Mouse (Mus musculus) embryonic facial prominence, embryonic 10.5 days (tissue): ENCODE measurements around the gene Gm45716. TPM values are rescaled to one million over a fixed set of nuclear protein-coding genes. Genes with fewer than 3 reads are reported as not detected.

ENCODE experiments used
- DNase-seq: peaks from one replicate; pipeline ENCODE4 v3.0.0-alpha.2; 2017; ENCODE audit warnings: low spot score
- H3K27ac ChIP-seq: fragments of 300-500 bp; sonication (generic); replicated peaks from 2 replicates; pipeline ENCODE4 v1.5.1; 2016; ENCODE audit warnings: mild to moderate bottlenecking
- H3K27me3 ChIP-seq: fragments of 300-500 bp; sonication (generic); replicated peaks from 2 replicates; pipeline ENCODE4 v1.6.1; 2016; ENCODE audit warnings: low read depth, mild to moderate bottlenecking; ENCODE audit not compliant: poor library complexity, severe bottlenecking
- H3K36me3 ChIP-seq: fragments of 300-500 bp; sonication (generic); replicated peaks from 2 replicates; pipeline ENCODE4 v1.6.1; 2016; ENCODE audit warnings: mild to moderate bottlenecking, moderate library complexity
- H3K4me1 ChIP-seq: fragments of 300-500 bp; sonication (generic); 2 replicates; pipeline ENCODE4 v1.6.1; 2016
- H3K4me3 ChIP-seq: fragments of 300-500 bp; sonication (generic); 2 replicates; pipeline ENCODE4 v1.5.1; 2016; ENCODE audit warnings: mild to moderate bottlenecking, moderate library complexity
- H3K9me3 ChIP-seq: fragments of 300-500 bp; sonication (generic); 2 replicates; pipeline ENCODE4 v1.6.1; 2016; ENCODE audit warnings: mild to moderate bottlenecking
- WGBS: fragments of 180-500 bp; shearing (Covaris S2); methylation state at CpG from one replicate; pipeline ENCODE4 v1.1.7; 2016; 5-methylcytosine and 5-hydroxymethylcytosine counted together
- polyA plus RNA-seq: library from polyadenylated mRNA; unstranded; fragments of >200 nt; fragmentation: Nextera tagmentation; extraction: Ambion mirVana; gene quantifications from 2 replicates; pipeline ENCODE4 v1.2.1, GENCODE M21; 2016

The Gm45716 gene
- polyA plus RNA-seq, 1 experiment from 2014 or later: 14.6 TPM

- Histone ChIP-seq H3K9me3 (no peaks in the 10 kb centered on the region), H3K4me3 (no peak overlapping the region), H3K27ac (no peak overlapping the region), H3K27me3 (no peaks in the 10 kb centered on the region), H3K4me1 (peaks cover 27% of the 10 kb centered on the region), H3K36me3 (peaks cover 66% of the 10 kb centered on the region)
- no peak for DNase-seq
- 75% methylated on average over 10 of the region's 10 CpGs for WGBS
Observed at GRCm38 (mm10) chr11:90258321-90258927, 70.9 kb downstream of the Gm45716 start.

DNA sequence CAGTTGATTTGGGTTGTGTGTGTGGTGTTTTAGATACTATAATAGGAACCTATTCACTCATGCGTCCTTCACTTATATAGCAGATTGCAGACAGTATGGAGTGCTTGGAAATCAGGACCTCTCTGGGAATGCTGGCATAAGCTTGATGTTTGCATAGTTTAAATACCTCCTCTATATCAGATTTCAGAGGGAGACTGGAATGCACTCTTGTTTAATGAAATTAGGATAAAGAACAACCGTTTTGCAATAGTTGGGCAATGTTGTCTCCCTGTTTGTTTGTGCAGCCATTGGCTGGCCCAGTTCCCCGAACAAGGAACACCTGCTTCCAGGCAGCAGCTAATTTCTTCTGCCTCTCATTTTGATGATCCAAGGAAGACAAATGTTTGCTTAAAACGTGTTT, 71.6 kb downstream of the Gm45716 start:
- Histone ChIP-seq H3K4me3 (no peak overlapping the region), H3K36me3 (peaks cover 67% of the 10 kb centered on the region)
- WGBS: 42% methylated on average over 4 of the region's 4 CpGs

GRCm38 (mm10) chr11:90259826-90260225, 72.3 kb downstream of the Gm45716 start:
- Histone ChIP-seq H3K9me3 (no peaks in the 10 kb centered on the region), H3K27me3 (no peaks in the 10 kb centered on the region), H3K36me3 (peaks cover 74% of the 10 kb centered on the region), H3K4me1 (peaks cover 38% of the 10 kb centered on the region), H3K27ac (no peak overlapping the region), H3K4me3 (no peak overlapping the region)
- 88% methylated on average over 9 of the region's 9 CpGs for WGBS
- no peak for DNase-seq

More for the DNA sequence above, 71.6 kb downstream of the Gm45716 start:
- H3K27ac ChIP-seq: no peak overlapping the region
- H3K4me1 ChIP-seq: peaks cover 30% of the 10 kb centered on the region
- no peaks in the 10 kb centered on the region for H3K9me3 ChIP-seq
- H3K27me3 ChIP-seq: no peaks in the 10 kb centered on the region
- no peak for DNase-seq

DNA sequence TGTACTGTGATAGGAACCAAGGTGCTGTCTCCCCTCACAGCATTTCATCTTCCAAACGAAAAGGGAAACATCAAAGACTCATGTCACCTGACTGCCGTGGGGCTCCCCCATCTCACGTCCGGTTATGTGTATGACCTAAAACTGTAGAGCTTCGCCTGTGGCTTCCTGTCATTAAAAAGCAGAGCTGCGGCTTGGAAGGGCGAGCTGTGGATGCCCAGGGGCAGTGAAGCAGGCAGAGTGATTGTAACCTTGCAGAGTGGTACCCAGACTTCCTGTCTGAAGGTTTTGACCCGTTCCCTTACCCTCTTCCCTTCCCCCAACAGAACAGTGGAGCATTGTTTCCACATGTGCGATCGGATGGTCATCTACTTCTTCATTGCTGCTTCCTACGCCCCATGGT, 76.7 kb downstream of the Gm45716 start:
- Histone ChIP-seq H3K9me3 (no peaks in the 10 kb centered on the region), H3K4me3 (no peak overlapping the region), H3K4me1 (peaks cover 27% of the 10 kb centered on the region), H3K36me3 (peaks cover 91% of the 10 kb centered on the region), H3K27me3 (no peaks in the 10 kb centered on the region), H3K27ac (no peak overlapping the region; the same call in 1 of the 2 replicates)
- DNase-seq: peak; percentile 19
- 39% methylated on average over 11 of the region's 11 CpGs for WGBS

- no peaks in the 10 kb centered on the region for H3K9me3 ChIP-seq
- H3K36me3 ChIP-seq: peaks cover 89% of the 10 kb centered on the region
- H3K4me3 ChIP-seq: no peak overlapping the region
- H3K27ac ChIP-seq: no peak overlapping the region
- H3K4me1 ChIP-seq: peaks cover 28% of the 10 kb centered on the region
- H3K27me3 ChIP-seq: no peaks in the 10 kb centered on the region
- WGBS: 94% methylated on average over 7 of the region's 7 CpGs
- no peak for DNase-seq
Observed at GRCm38 (mm10) chr11:90265581-90265980, 78.1 kb downstream of the Gm45716 start.

DNA sequence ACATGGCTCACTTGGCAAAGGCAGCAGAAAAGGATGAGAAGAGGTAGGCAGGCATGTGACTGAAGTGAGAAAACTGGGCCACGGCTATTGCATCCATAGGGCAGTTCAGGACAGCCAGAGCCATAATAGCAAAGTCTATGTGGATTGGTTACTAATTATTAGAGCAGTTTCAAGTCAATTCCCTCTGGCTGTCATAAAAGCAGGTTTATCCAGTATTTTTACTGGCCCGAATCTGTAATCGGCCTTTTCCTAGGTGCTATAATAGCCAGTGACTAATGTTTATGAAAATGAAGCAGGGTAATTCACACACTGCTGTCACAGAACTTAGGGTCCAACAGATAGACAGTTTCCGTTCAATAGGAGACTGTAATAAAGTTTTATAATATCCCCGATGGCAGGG, 81.5 kb downstream of the Gm45716 start:
- Histone ChIP-seq H3K27me3 (no peaks in the 10 kb centered on the region), H3K4me1 (peaks cover 26% of the 10 kb centered on the region), H3K27ac (no peak overlapping the region), H3K36me3 (peaks cover 88% of the 10 kb centered on the region), H3K4me3 (no peak overlapping the region), H3K9me3 (no peaks in the 10 kb centered on the region)
- DNase-seq: no peak
- 83% methylated on average over 5 of the region's 5 CpGs for WGBS

GRCm38 (mm10) chr11:90269398-90270123, 82.1 kb downstream of the Gm45716 start:
- H3K27me3 ChIP-seq: no peaks in the 10 kb centered on the region
- WGBS: 44% methylated on average over 18 of the region's 18 CpGs
- no peak overlapping the region for H3K4me3 ChIP-seq
- peaks cover 20% of the 10 kb centered on the region for H3K4me1 ChIP-seq
- no peak for DNase-seq
- no peak overlapping the region for H3K27ac ChIP-seq
- H3K36me3 ChIP-seq: peaks cover 87% of the 10 kb centered on the region
- no peaks in the 10 kb centered on the region for H3K9me3 ChIP-seq

DNA sequence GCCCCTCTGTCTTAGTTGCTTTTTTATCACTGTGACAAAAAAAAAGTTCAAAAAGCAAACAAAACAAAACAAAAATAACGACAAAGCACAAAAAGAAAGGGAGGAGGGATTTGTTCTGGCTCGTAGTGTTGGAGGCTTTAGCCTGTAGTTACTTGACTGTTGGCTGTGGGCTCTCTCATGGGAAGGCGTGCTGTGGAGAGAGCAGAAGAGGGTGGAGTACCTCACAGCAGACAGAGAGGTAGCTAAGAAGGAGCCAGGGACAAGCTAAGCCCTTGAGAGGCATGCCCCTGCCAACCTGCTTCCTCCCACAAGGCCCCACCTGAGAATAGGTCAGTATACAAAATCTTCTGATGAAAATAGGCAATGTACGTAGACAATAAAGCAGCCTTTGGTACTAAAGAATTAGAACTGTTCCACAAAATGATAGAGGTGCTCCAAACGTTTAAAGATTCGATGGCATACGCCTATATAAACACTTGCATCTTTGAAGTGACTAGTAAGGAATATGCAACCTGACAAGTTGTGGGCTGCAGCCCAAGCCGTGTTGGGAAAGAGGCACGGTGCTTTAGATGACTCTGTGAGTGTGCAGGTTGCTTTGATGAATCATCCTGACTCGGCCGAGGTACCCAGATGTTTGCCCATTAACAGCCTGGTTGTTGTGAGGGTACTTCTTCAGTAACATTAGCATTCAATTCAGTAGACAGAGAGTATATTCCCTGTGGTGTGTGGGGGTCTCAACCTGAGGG, 82.8 kb downstream of the Gm45716 start:
- H3K9me3 ChIP-seq: no peaks in the 10 kb centered on the region
- H3K27ac ChIP-seq: no peak overlapping the region
- WGBS: 89% methylated on average over 11 of the region's 11 CpGs
- H3K4me1 ChIP-seq: peaks cover 17% of the 10 kb centered on the region
- no peaks in the 10 kb centered on the region for H3K27me3 ChIP-seq
- DNase-seq: no peak
- H3K36me3 ChIP-seq: peaks cover 84% of the 10 kb centered on the region
- no peak overlapping the region for H3K4me3 ChIP-seq

GRCm38 (mm10) chr11:90274187-90274586, 86.7 kb downstream of the Gm45716 start:
- peaks cover 7% of the 10 kb centered on the region for H3K4me1 ChIP-seq
- no peaks in the 10 kb centered on the region for H3K27me3 ChIP-seq
- H3K4me3 ChIP-seq: no peak overlapping the region
- 53% methylated on average over 1 of the region's 1 CpGs for WGBS
- H3K36me3 ChIP-seq: peaks cover 68% of the 10 kb centered on the region
- no peaks in the 10 kb centered on the region for H3K9me3 ChIP-seq
- H3K27ac ChIP-seq: no peak overlapping the region
- DNase-seq: no peak

DNA sequence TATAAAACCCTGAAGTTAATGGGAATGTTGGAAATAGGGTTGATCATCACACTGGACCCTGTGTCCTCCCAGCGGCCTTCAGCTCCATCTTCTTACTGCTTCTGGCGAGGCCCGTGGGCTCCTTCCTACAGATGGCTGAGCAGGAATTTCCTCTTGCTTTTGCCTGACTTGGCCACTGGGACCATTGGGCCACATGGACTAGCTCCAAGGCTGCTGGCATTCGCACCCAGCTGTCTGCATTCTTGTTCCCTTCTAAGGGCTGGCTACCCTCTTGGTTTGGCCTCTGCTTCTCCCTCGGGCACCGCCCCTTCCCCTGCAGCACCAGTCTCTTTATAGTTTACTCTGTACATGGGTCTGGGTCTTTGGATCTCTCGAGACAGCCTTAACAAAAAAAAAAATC, 88.2 kb downstream of the Gm45716 start:
- H3K4me3 ChIP-seq: no peak overlapping the region
- 91% methylated on average over 7 of the region's 7 CpGs for WGBS
- H3K36me3 ChIP-seq: peaks cover 59% of the 10 kb centered on the region
- no peaks in the 10 kb centered on the region for H3K27me3 ChIP-seq
- H3K27ac ChIP-seq: no peak overlapping the region
- H3K9me3 ChIP-seq: no peaks in the 10 kb centered on the region
- no peak for DNase-seq
- H3K4me1 ChIP-seq: no peaks in the 10 kb centered on the region

- Histone ChIP-seq H3K9me3 (no peaks in the 10 kb centered on the region), H3K4me1 (no peaks in the 10 kb centered on the region), H3K27me3 (no peaks in the 10 kb centered on the region), H3K4me3 (no peak overlapping the region), H3K27ac (no peak overlapping the region), H3K36me3 (peaks cover 54% of the 10 kb centered on the region)
- DNase-seq: no peak
- 94% methylated on average over 8 of the region's 8 CpGs for WGBS
Observed at GRCm38 (mm10) chr11:90276150-90276549, 88.7 kb downstream of the Gm45716 start.

DNA sequence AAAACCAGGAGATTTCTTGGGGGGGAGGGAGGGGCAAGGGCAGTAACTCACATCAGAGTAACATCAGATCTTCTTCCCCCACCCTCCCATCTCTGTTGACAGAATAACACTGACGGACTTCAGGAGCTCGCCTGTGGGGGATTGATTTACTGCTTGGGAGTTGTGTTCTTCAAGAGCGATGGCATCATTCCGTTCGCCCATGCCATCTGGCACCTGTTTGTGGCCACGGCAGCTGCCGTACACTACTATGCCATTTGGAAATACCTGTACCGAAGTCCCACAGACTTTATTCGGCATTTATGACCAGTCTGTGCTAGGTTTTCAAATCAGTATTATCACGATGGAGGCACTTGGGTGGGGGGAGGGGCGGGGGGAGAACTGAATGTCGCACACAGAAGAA, 89.1 kb downstream of the Gm45716 start:
- Histone ChIP-seq H3K4me1 (no peaks in the 10 kb centered on the region), H3K27ac (no peak overlapping the region), H3K27me3 (no peaks in the 10 kb centered on the region), H3K36me3 (peaks cover 50% of the 10 kb centered on the region), H3K4me3 (no peak overlapping the region), H3K9me3 (no peaks in the 10 kb centered on the region)
- DNase-seq: no peak
- WGBS: 93% methylated on average over 12 of the region's 12 CpGs

- 88% methylated on average over 5 of the region's 5 CpGs for WGBS
- H3K36me3 ChIP-seq: peaks cover 21% of the 10 kb centered on the region
- no peak overlapping the region for H3K4me3 ChIP-seq
- no peak overlapping the region for H3K27ac ChIP-seq
- DNase-seq: no peak
- H3K27me3 ChIP-seq: no peaks in the 10 kb centered on the region
- no peaks in the 10 kb centered on the region for H3K4me1 ChIP-seq
- no peaks in the 10 kb centered on the region for H3K9me3 ChIP-seq
Observed at GRCm38 (mm10) chr11:90280069-90280468, 92.6 kb downstream of the Gm45716 start.
